Mouse (Mus musculus) limb, embryonic 12.5 days (tissue): ENCODE results near the gene Pnmt. TPM values are rescaled to one million over a fixed set of nuclear protein-coding genes. Genes with fewer than 3 reads are reported as not detected.

Experiments
- ATAC-seq: fragments of 200-750 bp; cut with Nextera tagmentation; 2 replicates; pipeline ENCODE4 v1.8.0; 2017; ENCODE audit warnings: low read depth, moderate TSS enrichment; ENCODE audit not compliant: insufficient number of reproducible peaks, insufficient read depth, low FRiP score, low TSS enrichment
- H3K27ac ChIP-seq: fragments of 300-500 bp; sonication (generic); 2 replicates; pipeline ENCODE4 v1.5.1; 2016; ENCODE audit warnings: mild to moderate bottlenecking, moderate library complexity
- H3K27me3 ChIP-seq: fragments of 300-500 bp; sonication (generic); 2 replicates; pipeline ENCODE4 v1.6.1; 2016; ENCODE audit warnings: mild to moderate bottlenecking, moderate library complexity
- H3K36me3 ChIP-seq: fragments of 300-500 bp; sonication (generic); 2 replicates; pipeline ENCODE4 v1.6.1; 2016; ENCODE audit warnings: mild to moderate bottlenecking, moderate library complexity
- H3K4me1 ChIP-seq: fragments of 300-500 bp; sonication (generic); replicated peaks from 2 replicates; pipeline ENCODE4 v1.6.1; 2016
- H3K4me2 ChIP-seq: fragments of 300-500 bp; sonication (generic); 2 replicates; pipeline ENCODE4 v1.6.1; 2016; ENCODE audit warnings: mild to moderate bottlenecking, moderate library complexity
- H3K4me3 ChIP-seq: fragments of 300-500 bp; sonication (generic); replicated peaks from 2 replicates; pipeline ENCODE4 v1.5.1; 2016; ENCODE audit warnings: mild to moderate bottlenecking
- H3K9ac ChIP-seq: fragments of 300-500 bp; sonication (generic); replicated peaks from 2 replicates; pipeline ENCODE4 v1.6.1; 2016; ENCODE audit warnings: mild to moderate bottlenecking, moderate library complexity
- H3K9me3 ChIP-seq: fragments of 300-500 bp; sonication (generic); 2 replicates; pipeline ENCODE4 v1.6.1; 2016; ENCODE audit warnings: mild to moderate bottlenecking, moderate library complexity
- WGBS: fragments of 180-500 bp; shearing (Covaris S2); methylation state at CpG from one replicate; pipeline ENCODE4 v1.1.7; 2016; 5-methylcytosine and 5-hydroxymethylcytosine counted together
- polyA plus RNA-seq: library from polyadenylated mRNA; unstranded; fragments of >200 nt; fragmentation: Nextera tagmentation; extraction: Ambion mirVana; gene quantifications from 2 replicates; pipeline ENCODE4 v1.2.1, GENCODE M21; 2016

Gene Pnmt
- 0.37 and 0.41 TPM in 2 replicates for polyA plus RNA-seq

GRCm38 (mm10) chr11:98385638-98386585, at the start of gene Pnmt:
Pnmt (plus strand) TSS chr11:98386450.
- H3K4me2 ChIP-seq, result peak within 1 kb of the TSS; percentile 37
- no peaks in the 10 kb centered on the region for H3K9me3 ChIP-seq
- H3K27me3 ChIP-seq, result peaks cover 81% of the 10 kb centered on the region
- WGBS, result 49% methylated on average over 25 of the region's 25 CpGs
- H3K4me1 ChIP-seq, result peaks cover 6% of the 10 kb centered on the region
- H3K9ac ChIP-seq, result peak within 1 kb of the TSS; percentile 23; the same call in 1 of the 2 replicates
- peaks cover 1% of the 10 kb centered on the region; the same call in 1 of the 2 replicates for H3K36me3 ChIP-seq
- ATAC-seq, result no peak
- H3K27ac ChIP-seq, result no peak within 1 kb of the TSS
- H3K4me3 ChIP-seq, result peak within 1 kb of the TSS; percentile 19

GRCm38 (mm10) chr11:98338507-98338961, 47.7 kb upstream of the Pnmt start:
- H3K9ac ChIP-seq, result peak overlapping the region; percentile 52
- peak overlapping the region; percentile 94 for H3K4me2 ChIP-seq
- H3K27me3 ChIP-seq, result peaks cover 94% of the 10 kb centered on the region
- H3K9me3 ChIP-seq, result no peaks in the 10 kb centered on the region
- H3K27ac ChIP-seq, result no peak overlapping the region
- H3K4me3 ChIP-seq, result peak overlapping the region; percentile 49
- H3K36me3 ChIP-seq, result no peaks in the 10 kb centered on the region
- WGBS, result under 1% methylated on average over 46 of the region's 57 CpGs
- peaks cover 35% of the 10 kb centered on the region for H3K4me1 ChIP-seq
- ATAC-seq, result no peak

- under 1% methylated on average over 19 of the region's 19 CpGs for WGBS
- ATAC-seq, result no peak
- no peak overlapping the region for H3K27ac ChIP-seq
- H3K9ac ChIP-seq, result peak overlapping the region; percentile 52
- H3K4me1 ChIP-seq, result peaks cover 32% of the 10 kb centered on the region
- no peaks in the 10 kb centered on the region for H3K9me3 ChIP-seq
- H3K4me2 ChIP-seq, result peak overlapping the region; percentile 94
- H3K36me3 ChIP-seq, result no peaks in the 10 kb centered on the region
- peak overlapping the region; percentile 49 for H3K4me3 ChIP-seq
- peaks cover 94% of the 10 kb centered on the region for H3K27me3 ChIP-seq
Measured at GRCm38 (mm10) chr11:98339071-98339501, 47.2 kb upstream of the Pnmt start.

- peaks cover 27% of the 10 kb centered on the region for H3K4me1 ChIP-seq
- ATAC-seq, result no peak
- H3K27ac ChIP-seq, result no peak overlapping the region
- 8% methylated on average over 11 of the region's 11 CpGs for WGBS
- H3K36me3 ChIP-seq, result no peaks in the 10 kb centered on the region
- peak overlapping the region; percentile 49 for H3K4me3 ChIP-seq
- H3K9ac ChIP-seq, result no peak overlapping the region; the same call in 1 of the 2 replicates
- H3K9me3 ChIP-seq, result no peaks in the 10 kb centered on the region
- H3K4me2 ChIP-seq, result peak overlapping the region; percentile 94
- H3K27me3 ChIP-seq, result peaks cover 93% of the 10 kb centered on the region
Measured at GRCm38 (mm10) chr11:98339679-98340287, 46.5 kb upstream of the Pnmt start.

- no peak overlapping the region for H3K4me3 ChIP-seq
- H3K36me3 ChIP-seq, result no peaks in the 10 kb centered on the region
- H3K9me3 ChIP-seq, result no peaks in the 10 kb centered on the region
- 10% methylated on average over 3 of the region's 4 CpGs for WGBS
- no peak overlapping the region for H3K4me2 ChIP-seq
- no peak for ATAC-seq
- H3K27ac ChIP-seq, result no peak overlapping the region
- no peak overlapping the region for H3K9ac ChIP-seq
- peaks cover 91% of the 10 kb centered on the region for H3K27me3 ChIP-seq
- peaks cover 27% of the 10 kb centered on the region for H3K4me1 ChIP-seq
Measured at GRCm38 (mm10) chr11:98340597-98340996, 45.7 kb upstream of the Pnmt start.

GRCm38 (mm10) chr11:98341174-98341573, 45.1 kb upstream of the Pnmt start:
- no peak for ATAC-seq
- Histone ChIP-seq H3K9me3 (no peaks in the 10 kb centered on the region), H3K4me1 (peaks cover 27% of the 10 kb centered on the region), H3K27ac (no peak overlapping the region), H3K4me2 (no peak overlapping the region), H3K36me3 (no peaks in the 10 kb centered on the region), H3K4me3 (no peak overlapping the region), H3K27me3 (peaks cover 91% of the 10 kb centered on the region), H3K9ac (no peak overlapping the region)
- 50% methylated on average over 4 of the region's 4 CpGs for WGBS

GRCm38 (mm10) chr11:98342000-98342945, 44.0 kb upstream of the Pnmt start:
- Histone ChIP-seq H3K9me3 (no peaks in the 10 kb centered on the region), H3K4me2 (peak overlapping the region; percentile 56), H3K27me3 (peaks cover 91% of the 10 kb centered on the region), H3K9ac (no peak overlapping the region), H3K36me3 (no peaks in the 10 kb centered on the region), H3K27ac (no peak overlapping the region), H3K4me1 (peaks cover 27% of the 10 kb centered on the region), H3K4me3 (peak overlapping the region; percentile 26)
- WGBS, result 2% methylated on average over 29 of the region's 29 CpGs
- ATAC-seq, result peak; percentile 48

GRCm38 (mm10) chr11:98345253-98345652, 41.0 kb upstream of the Pnmt start:
- Histone ChIP-seq H3K9me3 (no peaks in the 10 kb centered on the region), H3K36me3 (no peaks in the 10 kb centered on the region), H3K4me2 (peak overlapping the region; percentile 41), H3K27me3 (peaks cover 91% of the 10 kb centered on the region), H3K9ac (no peak overlapping the region), H3K27ac (no peak overlapping the region), H3K4me3 (0 out of 2 replicates have a peak overlapping the region, but pooled peaks have one; percentile 15), H3K4me1 (peaks cover 25% of the 10 kb centered on the region)
- ATAC-seq, result no peak
- 1% methylated on average over 14 of the region's 14 CpGs for WGBS

- Histone ChIP-seq H3K27ac (no peak overlapping the region), H3K9ac (no peak overlapping the region), H3K36me3 (no peaks in the 10 kb centered on the region), H3K4me1 (peaks cover 25% of the 10 kb centered on the region), H3K4me2 (no peak overlapping the region), H3K9me3 (no peaks in the 10 kb centered on the region), H3K4me3 (no peak overlapping the region), H3K27me3 (peaks cover 93% of the 10 kb centered on the region)
- no peak for ATAC-seq
- 10% methylated on average over 9 of the region's 9 CpGs for WGBS
Measured at GRCm38 (mm10) chr11:98346168-98346567, 40.1 kb upstream of the Pnmt start.

GRCm38 (mm10) chr11:98347385-98348082, 38.7 kb upstream of the Pnmt start:
- peaks cover 93% of the 10 kb centered on the region for H3K27me3 ChIP-seq
- H3K27ac ChIP-seq, result no peak overlapping the region
- no peaks in the 10 kb centered on the region for H3K36me3 ChIP-seq
- peak overlapping the region; percentile 47; the same call in 1 of the 2 replicates for H3K4me3 ChIP-seq
- no peaks in the 10 kb centered on the region for H3K9me3 ChIP-seq
- no peak overlapping the region for H3K9ac ChIP-seq
- no peak for ATAC-seq
- WGBS, result 7% methylated on average over 11 of the region's 12 CpGs
- H3K4me2 ChIP-seq, result peak overlapping the region; percentile 85
- H3K4me1 ChIP-seq, result peaks cover 16% of the 10 kb centered on the region
